Mouse (Mus musculus) neural tube, embryonic 11.5 days (tissue): ENCODE measurements around the gene Pmp22. TPM values are rescaled to one million over a fixed set of nuclear protein-coding genes. Genes with fewer than 3 reads are reported as not detected.

Experiments used
- ATAC-seq: fragments of 200-750 bp; cut with Nextera tagmentation; 2 replicates; pipeline ENCODE4 v1.8.0; 2017; ENCODE audit warnings: moderate number of reproducible peaks, mild to moderate bottlenecking, moderate TSS enrichment, moderate library complexity; ENCODE audit not compliant: insufficient read depth, low FRiP score, low TSS enrichment
- DNase-seq: peaks from one replicate; pipeline ENCODE4 v3.0.0-alpha.2; 2015; ENCODE audit warnings: low spot score
- H3K27ac ChIP-seq: fragments of 300-500 bp; sonication (generic); 2 replicates; pipeline ENCODE4 v1.5.1; 2014; ENCODE audit warnings: low read depth, mild to moderate bottlenecking, low read length
- H3K27me3 ChIP-seq: fragments of 300-500 bp; sonication (generic); 2 replicates; pipeline ENCODE4 v1.6.1; 2014; ENCODE audit warnings: mild to moderate bottlenecking, low read length, mixed read lengths; ENCODE audit not compliant: control insufficient read depth, insufficient read depth
- H3K36me3 ChIP-seq: fragments of 300-500 bp; sonication (generic); 2 replicates; pipeline ENCODE4 v1.6.1; 2014; ENCODE audit warnings: mild to moderate bottlenecking, low read length, moderate library complexity, mixed read lengths; ENCODE audit not compliant: control insufficient read depth, insufficient read depth
- H3K4me1 ChIP-seq: fragments of 300-500 bp; sonication (generic); 2 replicates; pipeline ENCODE4 v1.6.1; 2014; ENCODE audit warnings: low read length, mixed read lengths; ENCODE audit not compliant: control insufficient read depth, insufficient read depth
- H3K4me2 ChIP-seq: fragments of 300-500 bp; sonication (generic); 2 replicates; pipeline ENCODE4 v1.6.1; 2014; ENCODE audit warnings: low read depth, mild to moderate bottlenecking, moderate library complexity
- H3K4me3 ChIP-seq: fragments of 300-500 bp; sonication (generic); 2 replicates; pipeline ENCODE4 v1.5.1; 2014; ENCODE audit warnings: low read depth, low read length
- H3K9ac ChIP-seq: fragments of 300-500 bp; sonication (generic); 2 replicates; pipeline ENCODE4 v1.6.1; 2014; ENCODE audit warnings: mild to moderate bottlenecking, low read length
- H3K9me3 ChIP-seq: fragments of 300-500 bp; sonication (generic); 2 replicates; pipeline ENCODE4 v1.6.1; 2016; ENCODE audit warnings: low read length; ENCODE audit not compliant: control insufficient read depth
- WGBS: fragments of 180-500 bp; shearing (Covaris S2); extraction: QIAGEN DNeasy Blood & Tissue Kit; methylation state at CpG from one replicate; pipeline ENCODE4 v1.1.7; 2014; 5-methylcytosine and 5-hydroxymethylcytosine counted together
- polyA plus RNA-seq: library from polyadenylated mRNA; unstranded; fragments of >200 nt; fragmentation: Nextera tagmentation; extraction: Ambion mirVana; gene quantifications from 2 replicates; pipeline ENCODE4 v1.2.1, GENCODE M21; 2014

The Pmp22 gene
- polyA plus RNA-seq, 1 experiment from 2014 or later, result 34.1 TPM

GRCm38 (mm10) chr11:63122249-63122648 is 6.5 kb upstream of the Pmp22 start:
- no peaks in the 10 kb centered on the region for H3K27me3 ChIP-seq
- H3K27ac ChIP-seq, result no peak overlapping the region
- DNase-seq, result no peak
- 68% methylated on average over 2 of the region's 2 CpGs for WGBS
- H3K4me3 ChIP-seq, result no peak overlapping the region
- no peak overlapping the region for H3K4me2 ChIP-seq
- H3K9me3 ChIP-seq, result no peaks in the 10 kb centered on the region
- 0 out of 2 replicates have a peak, but pooled peaks cover 3% of the 10 kb centered on the region for H3K4me1 ChIP-seq
- no peak overlapping the region for H3K9ac ChIP-seq
- ATAC-seq, result no peak
- no peaks in the 10 kb centered on the region for H3K36me3 ChIP-seq

DNA sequence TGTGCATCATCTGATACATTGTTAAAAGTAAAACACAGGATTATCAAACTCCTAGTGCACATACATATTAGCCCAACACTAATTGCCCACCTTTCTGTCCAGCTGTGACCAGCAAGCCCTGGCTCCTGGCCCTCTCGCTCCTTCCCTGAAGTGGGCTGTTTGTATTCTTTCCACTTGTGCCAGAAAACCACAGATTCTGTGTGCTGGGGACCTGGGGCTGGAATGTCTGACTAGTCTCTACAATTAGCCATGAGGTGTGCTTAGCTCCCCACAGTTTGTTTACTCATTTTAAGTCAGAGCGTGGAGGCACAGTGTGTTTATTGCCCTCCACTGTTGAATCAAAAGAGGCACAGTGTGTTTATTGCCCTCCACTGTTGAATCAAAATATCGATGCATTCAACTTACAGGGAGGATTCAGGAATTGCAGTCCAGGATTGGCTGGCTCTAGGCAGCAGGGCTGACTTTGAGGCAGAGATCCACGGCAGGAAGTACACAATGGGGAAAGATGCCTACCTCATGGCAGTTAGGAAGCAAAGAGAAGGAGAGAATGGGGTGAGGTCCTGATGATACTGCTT is 5.9 kb upstream of the Pmp22 start:
- no peak overlapping the region for H3K27ac ChIP-seq
- no peak overlapping the region for H3K9ac ChIP-seq
- WGBS, result 46% methylated on average over 4 of the region's 4 CpGs
- H3K36me3 ChIP-seq, result no peaks in the 10 kb centered on the region
- ATAC-seq (no peak), DNase-seq (no peak)
- no peak overlapping the region for H3K4me2 ChIP-seq
- H3K4me1 ChIP-seq, result 0 out of 2 replicates have a peak, but pooled peaks cover 3% of the 10 kb centered on the region
- no peak overlapping the region for H3K4me3 ChIP-seq
- no peaks in the 10 kb centered on the region for H3K9me3 ChIP-seq
- no peaks in the 10 kb centered on the region for H3K27me3 ChIP-seq

DNA sequence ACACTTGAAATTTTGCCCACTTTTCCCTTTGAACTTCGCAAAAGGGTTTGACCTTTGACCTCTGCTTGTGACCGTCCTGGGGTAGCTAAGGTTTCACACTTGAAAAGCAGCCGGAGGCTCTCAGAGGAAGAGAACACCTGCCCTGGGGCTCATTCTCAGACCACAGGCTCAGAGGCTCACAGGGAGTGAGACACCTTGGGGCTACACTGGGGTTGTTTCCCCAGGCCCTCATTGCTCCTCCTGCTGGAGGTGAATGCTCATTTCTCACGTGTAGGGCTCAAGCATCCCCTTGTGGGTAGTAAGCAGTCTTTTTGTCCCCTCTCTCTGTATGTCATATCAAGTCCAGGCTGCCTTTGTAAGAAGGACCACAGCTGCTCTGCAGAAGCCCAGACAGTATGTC is 4.5 kb upstream of the Pmp22 start:
- Histone ChIP-seq H3K4me2 (no peak overlapping the region), H3K4me3 (no peak overlapping the region), H3K27ac (no peak overlapping the region), H3K36me3 (no peaks in the 10 kb centered on the region), H3K9ac (no peak overlapping the region), H3K4me1 (0 out of 2 replicates have a peak, but pooled peaks cover 3% of the 10 kb centered on the region), H3K9me3 (no peaks in the 10 kb centered on the region), H3K27me3 (peaks cover 3% of the 10 kb centered on the region; the same call in 1 of the 2 replicates)
- peak; percentile 26 for DNase-seq
- WGBS, result 8% methylated on average over 4 of the region's 4 CpGs
- no peak for ATAC-seq

GRCm38 (mm10) chr11:63125832-63126456 is 2.8 kb upstream of the Pmp22 start:
- no peak overlapping the region for H3K4me2 ChIP-seq
- peaks cover 18% of the 10 kb centered on the region for H3K27me3 ChIP-seq
- 73% methylated on average over 5 of the region's 5 CpGs for WGBS
- DNase-seq (no peak), ATAC-seq (no peak)
- no peak overlapping the region for H3K27ac ChIP-seq
- no peak overlapping the region for H3K4me3 ChIP-seq
- H3K9ac ChIP-seq, result no peak overlapping the region
- no peaks in the 10 kb centered on the region for H3K36me3 ChIP-seq
- H3K9me3 ChIP-seq, result no peaks in the 10 kb centered on the region
- peaks cover 3% of the 10 kb centered on the region; the same call in 1 of the 2 replicates for H3K4me1 ChIP-seq

- Histone ChIP-seq H3K27ac (no peak overlapping the region), H3K36me3 (no peaks in the 10 kb centered on the region), H3K4me2 (no peak overlapping the region), H3K4me1 (peaks cover 2% of the 10 kb centered on the region; the same call in 1 of the 2 replicates), H3K4me3 (no peak overlapping the region), H3K9me3 (no peaks in the 10 kb centered on the region), H3K9ac (no peak overlapping the region), H3K27me3 (peaks cover 28% of the 10 kb centered on the region)
- no peak for DNase-seq
- ATAC-seq, result no peak
- 82% methylated on average over 8 of the region's 8 CpGs for WGBS
Observed at GRCm38 (mm10) chr11:63126976-63127375, 1.8 kb upstream of the Pmp22 start.

GRCm38 (mm10) chr11:63127513-63127912 is 1.3 kb upstream of the Pmp22 start:
- no peak overlapping the region for H3K4me2 ChIP-seq
- 87% methylated on average over 4 of the region's 4 CpGs for WGBS
- H3K36me3 ChIP-seq, result no peaks in the 10 kb centered on the region
- H3K4me1 ChIP-seq, result no peaks in the 10 kb centered on the region; the same call in 1 of the 2 replicates
- DNase-seq (no peak), ATAC-seq (no peak)
- no peak overlapping the region for H3K4me3 ChIP-seq
- no peak overlapping the region for H3K9ac ChIP-seq
- H3K9me3 ChIP-seq, result no peaks in the 10 kb centered on the region
- H3K27me3 ChIP-seq, result peaks cover 32% of the 10 kb centered on the region
- H3K27ac ChIP-seq, result no peak overlapping the region

DNA sequence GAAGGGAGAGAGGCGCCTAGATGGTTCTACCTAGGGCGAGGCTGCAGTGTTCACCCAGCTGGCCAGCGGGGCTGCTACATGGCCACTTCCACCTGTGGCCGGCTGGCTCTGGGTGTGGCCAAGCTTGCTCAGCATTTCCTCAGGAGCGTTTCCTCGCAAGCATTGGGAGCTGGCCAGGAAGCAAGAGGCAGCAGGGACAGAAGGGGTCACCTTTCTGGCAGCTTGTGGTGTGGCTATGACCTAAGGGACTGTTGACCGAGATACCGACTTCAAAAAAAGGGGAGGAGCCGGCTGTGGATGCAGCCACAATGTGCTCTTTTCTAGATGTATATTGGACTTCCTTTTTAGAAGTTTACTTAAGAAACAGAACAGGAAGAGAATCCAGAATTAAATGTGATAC is 593 bp downstream of the Pmp22 start:
- H3K4me3 ChIP-seq, result no peak overlapping the region
- no peaks in the 10 kb centered on the region for H3K36me3 ChIP-seq
- H3K27me3 ChIP-seq, result peaks cover 38% of the 10 kb centered on the region
- no peak for ATAC-seq
- no peak overlapping the region for H3K9ac ChIP-seq
- no peak overlapping the region for H3K4me2 ChIP-seq
- H3K4me1 ChIP-seq, result no peaks in the 10 kb centered on the region; the same call in 1 of the 2 replicates
- no peak overlapping the region for H3K27ac ChIP-seq
- DNase-seq, result no peak
- H3K9me3 ChIP-seq, result no peaks in the 10 kb centered on the region
- 52% methylated on average over 9 of the region's 9 CpGs for WGBS

DNA sequence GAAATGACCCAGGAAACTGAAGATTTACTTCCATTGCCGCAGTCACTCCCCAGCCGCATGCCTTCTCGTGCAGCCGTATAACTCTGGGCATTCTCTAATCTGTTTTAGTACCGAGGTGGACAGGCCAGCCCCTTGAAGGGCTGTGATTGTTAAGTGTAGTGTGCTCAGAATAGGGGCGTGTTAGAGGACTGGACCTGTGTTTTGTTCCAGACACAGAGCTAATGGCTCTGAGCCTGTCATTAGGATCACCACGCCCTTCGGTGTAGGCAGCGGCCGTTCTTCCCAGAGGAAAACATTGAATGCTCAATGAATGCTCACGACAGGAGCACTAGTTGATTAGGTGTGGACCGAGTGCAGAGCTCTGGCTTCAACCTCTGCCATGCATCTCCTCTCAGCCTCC is 1.1 kb downstream of the Pmp22 start:
- H3K4me2 ChIP-seq, result no peak overlapping the region
- no peak overlapping the region for H3K27ac ChIP-seq
- no peaks in the 10 kb centered on the region for H3K36me3 ChIP-seq
- ATAC-seq (no peak), DNase-seq (no peak)
- no peak overlapping the region for H3K4me3 ChIP-seq
- peaks cover 38% of the 10 kb centered on the region for H3K27me3 ChIP-seq
- no peaks in the 10 kb centered on the region for H3K9me3 ChIP-seq
- no peaks in the 10 kb centered on the region; the same call in 1 of the 2 replicates for H3K4me1 ChIP-seq
- 31% methylated on average over 12 of the region's 12 CpGs for whole genome bisulfite sequencing
- no peak overlapping the region for H3K9ac ChIP-seq

DNA sequence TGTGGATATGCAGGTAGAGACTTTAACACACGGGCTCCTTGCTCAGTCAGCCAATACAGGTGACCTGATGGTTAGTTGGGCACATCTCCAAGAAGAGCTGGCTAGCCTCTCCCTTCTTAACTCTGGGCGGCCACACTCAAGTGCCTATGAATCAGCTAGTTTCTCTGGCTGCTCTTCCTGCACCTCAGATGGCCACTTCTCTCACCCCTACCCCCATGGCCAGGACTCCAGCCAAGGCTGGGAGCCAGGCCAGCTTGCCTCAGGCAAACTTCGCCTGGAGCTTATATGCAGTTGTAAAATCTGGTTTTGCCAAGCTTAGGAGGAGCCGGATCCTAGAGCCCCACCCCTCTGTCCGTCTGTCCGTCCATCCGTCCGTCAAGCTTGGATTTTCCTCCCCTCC is 1.7 kb downstream of the Pmp22 start:
- no peaks in the 10 kb centered on the region for H3K9me3 ChIP-seq
- no peak for DNase-seq
- peaks cover 38% of the 10 kb centered on the region for H3K27me3 ChIP-seq
- peak overlapping the region; percentile 96; the same call in 1 of the 2 replicates for H3K4me2 ChIP-seq
- H3K4me3 ChIP-seq, result no peak overlapping the region
- H3K27ac ChIP-seq, result no peak overlapping the region
- no peaks in the 10 kb centered on the region; the same call in 1 of the 2 replicates for H3K4me1 ChIP-seq
- no peak overlapping the region for H3K9ac ChIP-seq
- H3K36me3 ChIP-seq, result no peaks in the 10 kb centered on the region
- 51% methylated on average over 8 of the region's 8 CpGs for WGBS
- no peak for ATAC-seq
